Mouse (Mus musculus): ENCODE data around the gene Vpreb3.

DNA sequence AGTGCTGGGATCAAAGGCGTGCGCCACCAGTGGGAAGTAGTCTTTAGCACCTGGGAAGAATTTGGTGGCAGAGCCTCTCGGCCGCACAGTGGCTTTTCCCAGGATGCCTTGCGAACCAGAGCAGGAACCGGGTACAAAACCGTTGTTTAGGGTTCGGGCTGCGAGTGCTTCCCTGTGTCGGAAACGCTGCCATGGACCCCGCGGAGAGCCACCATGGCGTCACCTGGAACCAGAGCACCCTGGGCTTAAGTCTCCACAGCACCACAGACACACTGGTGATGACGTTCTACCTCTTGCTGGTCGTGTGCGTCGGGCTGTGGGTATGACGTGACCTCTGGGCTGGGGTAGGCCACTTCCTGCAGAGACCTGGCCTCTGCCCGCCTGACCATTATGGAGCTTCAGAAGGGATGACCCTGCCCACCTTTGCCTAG, 11.5 kb downstream of the Vpreb3 start, which contains the start of gene Gm5134:
- TF ChIP-seq CTCF (conservative IDR thresholded peaks at IDR 0.05; ENCODE audit: low read length), result no peak
- TF ChIP-seq NANOG (IDR thresholded peaks at IDR 0.05; ENCODE audit: borderline replicate concordance, low read length), result no peak
